Mouse (Mus musculus): Measurements from ENCODE around the gene Gpc6.

Gene Gpc6

GRCm38 (mm10) chr14:116957154-116957553, 32.0 kb downstream of the Gpc6 start:
- DNase-seq = no peak

- no peak for DNase-seq
Observed at GRCm38 (mm10) chr14:116964837-116965236, 39.7 kb downstream of the Gpc6 start.

GRCm38 (mm10) chr14:116974708-116975107, 49.6 kb downstream of the Gpc6 start:
- DNase-seq = no peak

- DNase-seq = no peak
Observed at GRCm38 (mm10) chr14:116975224-116975623, 50.1 kb downstream of the Gpc6 start.

GRCm38 (mm10) chr14:116977259-116977658, 52.1 kb downstream of the Gpc6 start:
- no peak for DNase-seq

- DNase-seq = peak; percentile 5
Observed at GRCm38 (mm10) chr14:116979714-116980382, 54.7 kb downstream of the Gpc6 start.

- DNase-seq = no peak
Observed at GRCm38 (mm10) chr14:116981711-116982110, 56.6 kb downstream of the Gpc6 start.

GRCm38 (mm10) chr14:116987341-116987740, 62.2 kb downstream of the Gpc6 start:
- no peak for DNase-seq

GRCm38 (mm10) chr14:117000376-117000775, 75.3 kb downstream of the Gpc6 start:
- DNase-seq = no peak

GRCm38 (mm10) chr14:117002313-117002712, 77.2 kb downstream of the Gpc6 start:
- DNase-seq = no peak

- DNase-seq = no peak
Observed at GRCm38 (mm10) chr14:117008781-117009180, 83.7 kb downstream of the Gpc6 start.

GRCm38 (mm10) chr14:117012969-117013368, 87.9 kb downstream of the Gpc6 start:
- no peak for DNase-seq

- DNase-seq = no peak
Observed at GRCm38 (mm10) chr14:117013554-117014117, 88.5 kb downstream of the Gpc6 start.

- no peak for DNase-seq
Observed at GRCm38 (mm10) chr14:117015333-117015922, 90.3 kb downstream of the Gpc6 start.

- no peak for DNase-seq
Observed at GRCm38 (mm10) chr14:117022180-117022799, 97.2 kb downstream of the Gpc6 start.

- DNase-seq = no peak
Observed at GRCm38 (mm10) chr14:117034146-117034545, 109.0 kb downstream of the Gpc6 start.

- no peak for DNase-seq
Observed at GRCm38 (mm10) chr14:117041017-117041416, 115.9 kb downstream of the Gpc6 start.

- DNase-seq = no peak
Observed at GRCm38 (mm10) chr14:117048951-117049350, 123.8 kb downstream of the Gpc6 start.

- DNase-seq = no peak
Observed at GRCm38 (mm10) chr14:117050877-117051276, 125.8 kb downstream of the Gpc6 start.

GRCm38 (mm10) chr14:117053361-117053760, 128.2 kb downstream of the Gpc6 start:
- no peak for DNase-seq

- DNase-seq = no peak
Observed at GRCm38 (mm10) chr14:117055134-117055533, 130.0 kb downstream of the Gpc6 start.

- no peak for DNase-seq
Observed at GRCm38 (mm10) chr14:117061078-117061477, 136.0 kb downstream of the Gpc6 start.

GRCm38 (mm10) chr14:117061527-117061926, 136.4 kb downstream of the Gpc6 start:
- no peak for DNase-seq

GRCm38 (mm10) chr14:117068179-117068578, 143.1 kb downstream of the Gpc6 start:
- DNase-seq = no peak
